Mouse (Mus musculus) erythroblast, embryonic 14.5 days (primary cell): Measurements from ENCODE around the gene Safb.
"Not testable (repeated sequence)": the region's sequence is repeated elsewhere in the genome, so short reads cannot be mapped to it uniquely, and the experiment has no call there.

Experiments used
- GATA1 ChIP-seq: IDR thresholded peaks from 2 replicates; pipeline ENCODE4 v1.6.1; 2012; ENCODE audit warnings: low read length, inconsistent platforms, mixed read lengths
- TAL1 ChIP-seq: IDR thresholded peaks from 3 replicates; pipeline ENCODE4 v1.6.1; 2012; ENCODE audit warnings: low read length, inconsistent platforms, mixed read lengths

DNA sequence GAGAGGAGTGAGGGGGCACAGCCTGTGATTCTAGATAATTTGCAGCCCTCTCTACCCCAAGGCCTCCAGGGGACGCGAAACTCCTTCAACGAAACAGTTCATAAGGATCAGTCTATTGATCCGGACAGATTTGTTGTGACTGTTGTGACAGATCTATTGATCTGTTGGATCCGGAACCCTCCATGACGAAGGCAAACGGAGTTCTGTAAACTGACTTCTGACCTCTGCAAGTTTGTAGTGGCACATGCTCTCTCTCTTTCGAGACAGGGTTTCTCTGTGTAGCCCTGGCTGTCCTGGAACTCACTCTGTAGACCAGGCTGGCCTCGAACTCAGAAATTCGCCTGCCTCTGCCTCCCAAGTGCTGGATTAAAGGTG lies 27.9 kb downstream of the Safb start:
- TF ChIP-seq TAL1, GATA1: not testable (repeated sequence)
